Mouse (Mus musculus): ENCODE results near the gene Gm4340.
"Not testable (repeated sequence)": the region's sequence is repeated elsewhere in the genome, so short reads cannot be mapped to it uniquely, and the experiment has no call there.

Gene Gm4340

GRCm38 (mm10) chr10:104193742-104194141 is at the start of gene Gm4340:
Gene Gm4340 (plus strand): TSS chr10:104194042.
- DNase-seq, result not testable (repeated sequence)

GRCm38 (mm10) chr10:104151197-104151596 is 42.6 kb upstream of the Gm4340 start, which contains the start of gene Gm6763:
Gene Gm6763 (plus strand): TSS chr10:104151497.
- DNase-seq, result not testable (repeated sequence)

DNA sequence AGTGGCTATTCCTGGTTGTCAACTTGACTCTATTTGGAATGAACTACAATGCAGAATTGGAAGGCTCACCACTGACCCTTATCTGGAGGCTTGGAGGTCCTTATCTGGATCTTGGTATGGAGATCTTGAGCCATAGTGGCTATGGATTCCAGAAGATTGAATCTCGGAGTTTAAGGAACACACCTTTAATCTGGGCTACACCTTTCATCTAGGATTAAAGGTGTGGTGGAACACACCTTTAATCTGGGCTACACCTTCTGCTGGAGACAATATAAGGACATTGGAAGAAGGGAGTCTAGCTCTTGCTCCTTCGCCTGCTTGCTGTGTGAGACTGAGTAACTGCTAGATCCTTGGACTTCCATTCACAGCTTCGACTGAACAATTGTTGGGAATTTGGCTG is 34.1 kb upstream of the Gm4340 start, which contains the start of gene Gm8764:
Gene Gm8764 (plus strand): TSS at position 301 of the 400 bp plus-strand sequence.
- not testable (repeated sequence) for DNase-seq

DNA sequence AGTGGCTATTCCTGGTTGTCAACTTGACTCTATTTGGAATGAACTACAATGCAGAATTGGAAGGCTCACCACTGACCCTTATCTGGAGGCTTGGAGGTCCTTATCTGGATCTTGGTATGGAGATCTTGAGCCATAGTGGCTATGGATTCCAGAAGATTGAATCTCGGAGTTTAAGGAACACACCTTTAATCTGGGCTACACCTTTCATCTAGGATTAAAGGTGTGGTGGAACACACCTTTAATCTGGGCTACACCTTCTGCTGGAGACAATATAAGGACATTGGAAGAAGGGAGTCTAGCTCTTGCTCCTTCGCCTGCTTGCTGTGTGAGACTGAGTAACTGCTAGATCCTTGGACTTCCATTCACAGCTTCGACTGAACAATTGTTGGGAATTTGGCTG is 25.6 kb upstream of the Gm4340 start, which contains the start of gene Gm21304:
Gene Gm21304 (plus strand): TSS at position 301 of the 400 bp plus-strand sequence.
- DNase-seq, result not testable (repeated sequence)

DNA sequence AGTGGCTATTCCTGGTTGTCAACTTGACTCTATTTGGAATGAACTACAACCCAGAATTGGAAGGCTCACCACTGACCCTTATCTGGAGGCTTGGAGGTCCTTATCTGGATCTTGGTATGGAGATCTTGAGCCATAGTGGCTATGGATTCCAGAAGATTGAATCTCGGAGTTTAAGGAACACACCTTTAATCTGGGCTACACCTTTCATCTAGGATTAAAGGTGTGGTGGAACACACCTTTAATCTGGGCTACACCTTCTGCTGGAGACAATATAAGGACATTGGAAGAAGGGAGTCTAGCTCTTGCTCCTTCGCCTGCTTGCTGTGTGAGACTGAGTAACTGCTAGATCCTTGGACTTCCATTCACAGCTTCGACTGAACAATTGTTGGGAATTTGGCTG is 17.1 kb upstream of the Gm4340 start, which contains the start of gene Gm21312:
Gene Gm21312 (plus strand): TSS at position 301 of the 400 bp plus-strand sequence.
- not testable (repeated sequence) for DNase-seq

DNA sequence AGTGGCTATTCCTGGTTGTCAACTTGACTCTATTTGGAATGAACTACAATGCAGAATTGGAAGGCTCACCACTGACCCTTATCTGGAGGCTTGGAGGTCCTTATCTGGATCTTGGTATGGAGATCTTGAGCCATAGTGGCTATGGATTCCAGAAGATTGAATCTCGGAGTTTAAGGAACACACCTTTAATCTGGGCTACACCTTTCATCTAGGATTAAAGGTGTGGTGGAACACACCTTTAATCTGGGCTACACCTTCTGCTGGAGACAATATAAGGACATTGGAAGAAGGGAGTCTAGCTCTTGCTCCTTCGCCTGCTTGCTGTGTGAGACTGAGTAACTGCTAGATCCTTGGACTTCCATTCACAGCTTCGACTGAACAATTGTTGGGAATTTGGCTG is 8.6 kb upstream of the Gm4340 start, which contains the start of gene Gm20765:
Gene Gm20765 (plus strand): TSS at position 301 of the 400 bp plus-strand sequence.
- DNase-seq, result not testable (repeated sequence)

DNA sequence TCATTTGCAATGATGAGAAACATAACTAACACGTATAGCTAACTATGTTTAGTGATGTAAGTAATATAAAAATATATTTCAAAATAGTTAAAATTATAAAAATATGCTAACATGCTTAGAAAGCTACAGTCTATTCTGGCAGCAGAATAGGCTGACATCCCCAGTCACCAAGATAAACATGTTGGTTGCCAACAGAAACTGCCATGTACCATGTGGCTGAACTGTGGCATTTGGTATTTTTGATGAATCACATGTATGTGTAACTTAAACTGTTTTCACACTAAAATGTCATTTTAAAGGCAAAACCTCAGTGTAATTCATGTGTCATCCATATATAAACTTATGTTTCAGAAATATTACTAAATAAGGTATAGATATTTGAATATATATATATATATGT is 15.8 kb downstream of the Gm4340 start:
- DNase-seq, result no peak

GRCm38 (mm10) chr10:104210268-104210990 is 16.6 kb downstream of the Gm4340 start:
- no peak for DNase-seq

- DNase-seq, result peak in 1 of 2 experiments; percentile 2
These were observed 20.7 kb downstream of the Gm4340 start for GRCm38 (mm10) chr10:104214527-104214926.

DNA sequence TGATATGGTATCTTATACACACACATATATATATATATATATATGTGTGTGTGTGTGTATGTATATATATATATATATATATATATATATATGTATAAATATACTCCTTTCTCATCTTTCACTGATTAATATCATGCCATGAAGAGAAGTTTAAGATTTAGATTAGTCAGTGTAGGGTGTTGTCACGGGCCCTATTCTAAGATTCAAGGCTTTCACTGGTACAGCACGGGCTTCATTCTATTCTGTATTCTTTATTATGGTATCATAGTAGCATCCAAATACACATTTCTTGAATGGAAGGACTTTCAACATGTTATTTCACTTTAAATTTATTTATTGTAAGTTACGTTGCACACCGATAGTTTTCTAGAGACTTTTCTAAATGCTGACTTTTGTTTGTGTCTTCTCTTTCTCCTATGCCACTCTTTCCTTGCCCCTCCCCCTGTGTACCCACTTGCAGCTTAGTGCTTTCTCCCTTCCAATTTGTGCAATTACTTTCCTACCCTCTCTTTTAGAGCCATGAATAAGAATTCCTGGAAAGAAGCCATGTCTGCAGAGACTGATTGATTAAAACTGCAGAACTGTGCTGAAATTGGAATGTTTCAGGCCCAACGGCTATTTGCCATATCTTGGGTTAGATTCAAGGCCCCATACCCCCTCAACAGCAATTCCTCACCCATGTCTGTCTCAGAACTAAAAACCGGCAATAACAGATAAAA is 26.6 kb downstream of the Gm4340 start:
- DNase-seq, result no peak

All from spleen, adult 18-20 months (tissue).